Mouse (Mus musculus): ENCODE measurements around the gene Zfp119a. TPM values are rescaled to one million over a fixed set of nuclear protein-coding genes. Genes with fewer than 3 reads are reported as not detected.

Zfp119a gene
- total RNA-seq (2023) = 10 to 100 TPM; 10.6 to 15.7 TPM

DNA sequence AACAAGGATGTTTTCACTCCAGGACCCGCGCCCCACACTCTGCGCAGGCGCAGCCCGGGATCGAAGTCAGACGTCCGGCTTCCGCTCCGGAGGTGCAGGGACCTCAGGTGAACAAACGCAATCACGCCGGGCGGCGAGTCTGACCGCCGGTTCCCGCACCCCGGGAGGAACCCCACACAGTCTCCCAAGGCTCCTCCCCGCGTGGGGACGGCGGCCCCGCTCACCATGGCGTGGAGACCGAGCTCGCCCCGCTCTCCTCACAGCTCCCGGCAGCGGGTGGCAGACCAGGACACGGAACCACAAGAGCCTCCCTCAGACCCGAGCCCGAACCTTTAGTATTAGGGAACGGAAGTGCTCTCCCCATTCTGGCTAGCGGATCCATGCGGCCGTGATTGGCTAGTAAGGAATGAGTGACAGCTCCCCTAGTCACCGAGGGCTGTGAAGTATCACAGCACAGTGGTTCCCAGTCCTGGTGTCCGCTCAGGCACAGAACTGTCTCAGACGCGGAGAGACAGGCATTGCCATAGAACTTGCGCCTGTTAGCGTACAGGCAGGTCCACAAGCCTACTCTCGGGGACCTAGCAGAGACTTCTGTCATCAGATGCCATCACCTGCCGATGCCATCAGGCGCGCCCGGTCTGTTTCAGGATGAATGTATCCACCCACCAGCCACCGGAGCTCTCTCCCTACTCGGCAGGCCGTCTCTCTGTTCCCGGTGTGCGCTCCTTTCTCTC is at the start of gene Zfp119a:
Gene Zfp119a, minus strand, starts transcription at position 295 of the 734 bp plus-strand sequence.

Other genes with a start within 250 kb of the Zfp119a start
- gene Pot1b, start 166.3 kb downstream of the Zfp119a start, total RNA-seq (2023) = 10 to 100 TPM; 37.8 to 38.2 TPM
- gene Adgre4, start 128.9 kb downstream of the Zfp119a start, total RNA-seq (2023) = 1 to 10 TPM in 1 of 2 experiments, under 1 TPM in 1; 0.47 to 1.6 TPM
- gene Zfp959, start 13.2 kb upstream of the Zfp119a start, total RNA-seq (2023) = 10 to 100 TPM; 22.5 to 26.0 TPM
- gene Zfp119b, start 70.6 kb upstream of the Zfp119a start, total RNA-seq (2023) = 1 to 10 TPM; 5.8 to 7.4 TPM
- gene Ebi3, start 73.7 kb upstream of the Zfp119a start, total RNA-seq (2023) = 10 to 100 TPM; 14.8 to 16.0 TPM
- gene Yju2, start 80.2 kb upstream of the Zfp119a start, total RNA-seq (2023) = 10 to 100 TPM; 50.3 to 58.0 TPM
- 1 to 10 TPM; 1.6 to 5.1 TPM for gene Shd, start 91.5 kb upstream of the Zfp119a start, total RNA-seq (2023)
- gene Fsd1, start 107.6 kb upstream of the Zfp119a start, total RNA-seq (2023) = not detected
- under 1 TPM; 0.44 to 0.50 TPM for gene Stap2, start 126.7 kb upstream of the Zfp119a start, total RNA-seq (2023)
- gene Mpnd, start 126.8 kb upstream of the Zfp119a start, total RNA-seq (2023) = 10 to 100 TPM; 62.8 to 82.7 TPM
- 100 to 1,000 TPM in 1 of 2 experiments, 10 to 100 TPM in 1; 90.7 to 101 TPM for gene Sh3gl1, start 157.7 kb upstream of the Zfp119a start, total RNA-seq (2023)
- 1 to 10 TPM; 2.9 to 3.3 TPM for gene Chaf1a, start 161.5 kb upstream of the Zfp119a start, total RNA-seq (2023)
- 10 to 100 TPM; 55.0 to 65.0 TPM for gene Ubxn6, start 196.1 kb upstream of the Zfp119a start, total RNA-seq (2023)
- 100 to 1,000 TPM; 121 to 127 TPM for gene Hdgfl2, start 200.7 kb upstream of the Zfp119a start, total RNA-seq (2023)
- gene Plin4, start 230.9 kb upstream of the Zfp119a start, total RNA-seq (2023) = not detected
- not detected for gene Plin5, start 238.7 kb upstream of the Zfp119a start, total RNA-seq (2023)
- gene Lrg1, start 243.1 kb upstream of the Zfp119a start, total RNA-seq (2023) = not detected